Mouse (Mus musculus) MEL (cell line): ENCODE data around the gene Zfp3. TPM values are rescaled to one million over a fixed set of nuclear protein-coding genes. Genes with fewer than 3 reads are reported as not detected.

Experiments
- DNase-seq: peaks from one replicate; pipeline ENCODE4 v3.0.0; 2011; ENCODE audit warnings: low read depth, low spot score
- H3K27ac ChIP-seq: 2 replicates; pipeline ENCODE4 v1.5.1; 2012; ENCODE audit warnings: low read depth, mild to moderate bottlenecking, control low read depth, low read length, moderate library complexity; ENCODE audit not compliant: control insufficient read depth
- H3K27me3 ChIP-seq, 2 experiments: fragments of 150-350 bp in 1 of 2; sonication (generic) in 1 of 2; 2 replicates each; pipeline ENCODE4 v1.6.1; 2012; ENCODE audit warnings: low read length in 2 of 2, mild to moderate bottlenecking in 2 of 2, improper control_type of control experiment in 1 of 2, moderate library complexity in 1 of 2; ENCODE audit not compliant: insufficient read depth in 2 of 2, control insufficient read depth in 1 of 2
- H3K36me3 ChIP-seq, 2 experiments: 2 replicates each; pipeline ENCODE4 v1.6.1; 2012 to 2014; ENCODE audit warnings: low read length in 2 of 2, improper control_type of control experiment in 1 of 2, inconsistent platforms in 1 of 2, mild to moderate bottlenecking in 1 of 2; ENCODE audit not compliant: insufficient read depth in 2 of 2, control insufficient read depth in 1 of 2
- H3K4me1 ChIP-seq, 2 experiments: fragments of 150-350 bp in 1 of 2; sonication (generic) in 1 of 2; 2 replicates each; pipeline ENCODE4 v1.6.1; 2012; ENCODE audit warnings: low read length in 2 of 2, improper control_type of control experiment in 1 of 2, mild to moderate bottlenecking in 1 of 2; ENCODE audit not compliant: insufficient read depth in 2 of 2, control insufficient read depth in 1 of 2
- H3K4me3 ChIP-seq, 2 experiments: fragments of 150-350 bp in 1 of 2; sonication (generic) in 1 of 2; 2 replicates each; pipeline ENCODE4 v1.5.1; 2012; ENCODE audit warnings: low read depth in 2 of 2, low read length in 2 of 2, mild to moderate bottlenecking in 2 of 2, moderate library complexity in 2 of 2, control low read depth in 1 of 2, improper control_type of control experiment in 1 of 2; ENCODE audit not compliant: control insufficient read depth in 1 of 2, insufficient read depth in 1 of 2
- H3K79me2 ChIP-seq: 2 replicates; pipeline ENCODE4 v1.6.1; 2012; ENCODE audit warnings: mild to moderate bottlenecking, low read length, moderate library complexity; ENCODE audit not compliant: control insufficient read depth, poor library complexity, insufficient read depth
- H3K9ac ChIP-seq: 2 replicates; pipeline ENCODE4 v1.6.1; 2012; ENCODE audit warnings: low read depth, mild to moderate bottlenecking, control low read depth, low read length, moderate library complexity; ENCODE audit not compliant: control insufficient read depth, poor library complexity, severe bottlenecking
- H3K9me3 ChIP-seq: fragments of 150-350 bp; sonication (generic); replicated peaks from 2 replicates; pipeline ENCODE4 v1.6.1; 2012; ENCODE audit warnings: mild to moderate bottlenecking, low read length, improper control_type of control experiment, moderate library complexity; ENCODE audit not compliant: insufficient read depth
- BHLHE40 ChIP-seq: IDR thresholded peaks from 2 replicates; pipeline ENCODE4 v1.6.1; 2012; ENCODE audit warnings: low read depth, mild to moderate bottlenecking, inconsistent platforms, low read length, improper control_type of control experiment, borderline replicate concordance
- CHD1 ChIP-seq: IDR thresholded peaks from 2 replicates; pipeline ENCODE4 v1.6.1; 2012; ENCODE audit warnings: low read depth, mild to moderate bottlenecking, inconsistent platforms, low read length, improper control_type of control experiment
- CHD2 ChIP-seq: IDR thresholded peaks from 2 replicates; pipeline ENCODE4 v1.6.1; 2011; ENCODE audit warnings: low read length, improper control_type of control experiment
- CTCF ChIP-seq, 3 experiments: IDR thresholded peaks in 2 of 3; conservative IDR thresholded peaks in 1 of 3; 2 replicates each; pipeline ENCODE4 v1.5.1; 2011 to 2012; ENCODE audit warnings: low read length in 3 of 3, low read depth in 2 of 3, mild to moderate bottlenecking in 2 of 3, improper control_type of control experiment in 1 of 3, inconsistent platforms in 1 of 3, mixed read lengths in 1 of 3, moderate library complexity in 1 of 3; ENCODE audit not compliant: control insufficient read depth in 1 of 3, insufficient read depth in 1 of 3, poor library complexity in 1 of 3, severe bottlenecking in 1 of 3
- E2F4 ChIP-seq: IDR thresholded peaks from 2 replicates; pipeline ENCODE4 v1.6.1; 2011; ENCODE audit warnings: low read depth, low read length, improper control_type of control experiment, borderline replicate concordance
- ELF1 ChIP-seq: IDR thresholded peaks from 2 replicates; pipeline ENCODE4 v1.6.1; 2014; ENCODE audit warnings: low read depth, mild to moderate bottlenecking, inconsistent platforms, low read length, improper control_type of control experiment, moderate library complexity
- EP300 ChIP-seq, 2 experiments: IDR thresholded peaks; 2 replicates each; pipeline ENCODE4 v1.6.1; 2011; ENCODE audit warnings: improper control_type of control experiment in 2 of 2, low read length in 2 of 2, low read depth in 1 of 2, mild to moderate bottlenecking in 1 of 2
- ETS1 ChIP-seq: IDR thresholded peaks from 2 replicates; pipeline ENCODE4 v1.6.1; 2012; ENCODE audit warnings: low read depth, mild to moderate bottlenecking, inconsistent platforms, low read length, improper control_type of control experiment, moderate library complexity
- GABPA ChIP-seq: IDR thresholded peaks from 2 replicates; pipeline ENCODE4 v1.6.1; 2012; ENCODE audit warnings: low read depth, mild to moderate bottlenecking, inconsistent platforms, low read length, improper control_type of control experiment, moderate library complexity
- GATA1 ChIP-seq: IDR thresholded peaks from 2 replicates; pipeline ENCODE4 v1.6.1; 2011; ENCODE audit warnings: low read depth, low read length, improper control_type of control experiment
- MAX ChIP-seq: IDR thresholded peaks from 2 replicates; pipeline ENCODE4 v1.6.1; 2011; ENCODE audit warnings: low read length, improper control_type of control experiment
- MAZ ChIP-seq: IDR thresholded peaks from 2 replicates; pipeline ENCODE4 v1.6.1; 2012; ENCODE audit warnings: low read depth, mild to moderate bottlenecking, inconsistent platforms, low read length, improper control_type of control experiment
- MEF2A ChIP-seq: IDR thresholded peaks from 2 replicates; pipeline ENCODE4 v1.6.1; 2014; ENCODE audit warnings: low read depth, mild to moderate bottlenecking, inconsistent platforms, low read length, improper control_type of control experiment; ENCODE audit not compliant: poor library complexity, insufficient replicate concordance, severe bottlenecking; ENCODE audit errors: extremely low read depth
- MYB ChIP-seq: IDR thresholded peaks from 2 replicates; pipeline ENCODE4 v1.6.1; 2011; ENCODE audit warnings: mild to moderate bottlenecking, low read depth, low read length, improper control_type of control experiment
- NELFE ChIP-seq: IDR thresholded peaks from 2 replicates; pipeline ENCODE4 v1.6.1; 2011; ENCODE audit warnings: low read depth, low read length, improper control_type of control experiment
- POLR2A ChIP-seq, 2 experiments: IDR thresholded peaks; 2 replicates each; pipeline ENCODE4 v1.6.1; 2011 to 2012; ENCODE audit warnings: low read length in 2 of 2, mild to moderate bottlenecking in 2 of 2, control low read depth in 1 of 2, improper control_type of control experiment in 1 of 2, low read depth in 1 of 2, moderate library complexity in 1 of 2; ENCODE audit not compliant: control insufficient read depth in 1 of 2, insufficient read depth in 1 of 2, poor library complexity in 1 of 2
- SMC3 ChIP-seq: IDR thresholded peaks from 2 replicates; pipeline ENCODE4 v1.6.1; 2011; ENCODE audit warnings: low read depth, low read length, improper control_type of control experiment
- TAL1 ChIP-seq: IDR thresholded peaks from 2 replicates; pipeline ENCODE4 v1.6.1; 2012; ENCODE audit warnings: mild to moderate bottlenecking, inconsistent platforms, low read length, moderate library complexity, mixed read lengths
- UBTF ChIP-seq: IDR thresholded peaks from 2 replicates; pipeline ENCODE4 v1.6.1; 2012; ENCODE audit warnings: low read depth, mild to moderate bottlenecking, inconsistent platforms, low read length, improper control_type of control experiment, moderate library complexity, borderline replicate concordance; ENCODE audit not compliant: insufficient read depth
- USF1 ChIP-seq: IDR thresholded peaks from 2 replicates; pipeline ENCODE4 v1.6.1; 2014; ENCODE audit warnings: low read depth, mild to moderate bottlenecking, inconsistent platforms, low read length, improper control_type of control experiment, moderate library complexity
- ZC3H11A ChIP-seq: IDR thresholded peaks from 2 replicates; pipeline ENCODE4 v1.6.1; 2012; ENCODE audit warnings: low read depth, mild to moderate bottlenecking, inconsistent platforms, low read length, improper control_type of control experiment
- ZKSCAN1 ChIP-seq: IDR thresholded peaks from 2 replicates; pipeline ENCODE4 v1.6.1; 2012; ENCODE audit warnings: low read depth, mild to moderate bottlenecking, inconsistent platforms, low read length, improper control_type of control experiment, moderate library complexity
- ZMIZ1 ChIP-seq: IDR thresholded peaks from 2 replicates; pipeline ENCODE4 v1.6.1; 2012; ENCODE audit warnings: low read depth, mild to moderate bottlenecking, inconsistent platforms, low read length, improper control_type of control experiment, moderate library complexity
- polyA plus RNA-seq, 2 experiments: library from polyadenylated mRNA; stranded (reverse) in 1 of 2; unstranded in 1 of 2; fragments of >175 nt in 1 of 2; fragments of >200 nt in 1 of 2; gene quantifications; 2 replicates each; pipeline versions ENCODE4 v1.2.1 to v1.2.4; 2012; ENCODE audit warnings: low replicate concordance in 2 of 2, low read depth in 1 of 2; ENCODE audit not compliant: insufficient read length in 2 of 2, insufficient read depth in 1 of 2, missing spikeins in 1 of 2
- total RNA-seq: library from RNA; depleted of rRNA; stranded (reverse); fragments of 300-350 nt; gene quantifications from 2 replicates; pipeline ENCODE4 v1.2.3, GENCODE M21; 2012

The Zfp3 gene
- total and polyA plus RNA-seq, 3 experiments = 1.5 to 1.9 TPM; not detected in 1

GRCm38 (mm10) chr11:70812365-70812764 lies 48.4 kb downstream of the Zfp3 start, which contains the start of gene Scimp:
Gene Scimp (minus strand): TSS chr11:70812586.
- Histone ChIP-seq H3K9me3 (no peaks in the 10 kb centered on the region), H3K27me3 (peaks cover 9 to 13% of the 10 kb centered on the region in 2 experiments), H3K4me3 (no peak within 1 kb of the TSS), H3K4me1 (0 out of 4 replicates have a peak, but pooled peaks cover 0 to 9% of the 10 kb centered on the region in 2 experiments), H3K27ac (no peak within 1 kb of the TSS), H3K36me3 (peaks cover 0 to 2% of the 10 kb centered on the region in 2 experiments; a peak in 2 of 4 replicates), H3K79me2 (no peaks in the 10 kb centered on the region), H3K9ac (peak within 1 kb of the TSS; percentile 35; the same call in 1 of the 2 replicates)
- peak; percentile 68 for DNase-seq
- TF ChIP-seq MYB (no peak), ELF1 (no peak), BHLHE40 (no peak), EP300 (IDR thresholded peaks at IDR 0.05; ENCODE audit: low read depth in 1 of 2, low read length in 2 of 2) (peak in 1 of 2 experiments; percentile 15; a peak in 1 of 4 replicates), USF1 (no peak), ZC3H11A (no peak), GABPA (no peak), CTCF (IDR thresholded peaks at IDR 0.05 in 2 of 3, conservative IDR thresholded peaks at IDR 0.05 in 1 of 3; ENCODE audit: control insufficient read depth in 1 of 3, insufficient read depth in 1 of 3, low read depth in 2 of 3, low read length in 3 of 3, poor library complexity in 1 of 3, severe bottlenecking in 1 of 3) (no peak), E2F4 (no peak)

GRCm38 (mm10) chr11:70815071-70815470 lies 51.1 kb downstream of the Zfp3 start:
- no peak for TF ChIP-seq MYB
- TF ChIP-seq CHD2 = no peak
- no peak for TF ChIP-seq MAZ
- TF ChIP-seq ETS1 = no peak
- TF ChIP-seq ZKSCAN1 = no peak
- no peak for TF ChIP-seq MAX
- TF ChIP-seq MEF2A = no peak
- TF ChIP-seq CHD1 = no peak
- no peak for TF ChIP-seq GABPA
- no peak for TF ChIP-seq POLR2A (IDR thresholded peaks at IDR 0.05; ENCODE audit: control insufficient read depth in 1 of 2, insufficient read depth in 1 of 2, low read depth in 1 of 2, low read length in 2 of 2, poor library complexity in 1 of 2)
- TF ChIP-seq NELFE = no peak
- no peak for TF ChIP-seq ZMIZ1
- no peak for TF ChIP-seq USF1
- TF ChIP-seq TAL1 = no peak
- TF ChIP-seq SMC3 = no peak
- TF ChIP-seq GATA1 = no peak
- no peak for TF ChIP-seq UBTF
- TF ChIP-seq EP300 (IDR thresholded peaks at IDR 0.05; ENCODE audit: low read depth in 1 of 2, low read length in 2 of 2) = no peak
- TF ChIP-seq, all 39 proteins: peak for 0
- no peak overlapping the region for H3K4me3 ChIP-seq
- H3K4me1 ChIP-seq = 0 out of 4 replicates have a peak, but pooled peaks cover 0 to 9% of the 10 kb centered on the region in 2 experiments
- H3K9me3 ChIP-seq = no peaks in the 10 kb centered on the region
- peaks cover 0 to 2% of the 10 kb centered on the region in 2 experiments; a peak in 2 of 4 replicates for H3K36me3 ChIP-seq
- peaks cover 6 to 7% of the 10 kb centered on the region in 2 experiments for H3K27me3 ChIP-seq
- no peaks in the 10 kb centered on the region for H3K79me2 ChIP-seq
- H3K27ac ChIP-seq = no peak overlapping the region
- DNase-seq = peak; percentile 35
- H3K9ac ChIP-seq = no peak overlapping the region
